Mouse (Mus musculus) embryonic facial prominence, embryonic 11.5 days (tissue): ENCODE measurements around the gene Gm9821. TPM values are rescaled to one million over a fixed set of nuclear protein-coding genes. Genes with fewer than 3 reads are reported as not detected.

Experiments
- ATAC-seq: fragments of 200-750 bp; cut with Nextera tagmentation; replicated peaks from 2 replicates; pipeline ENCODE4 v1.8.0; 2017; ENCODE audit warnings: low read depth; ENCODE audit not compliant: insufficient number of reproducible peaks, low FRiP score, low TSS enrichment
- DNase-seq: peaks from one replicate; pipeline ENCODE4 v3.0.0-alpha.2; 2015; ENCODE audit warnings: low spot score
- H3K27ac ChIP-seq: fragments of 300-500 bp; sonication (generic); replicated peaks from 2 replicates; pipeline ENCODE4 v1.5.1; 2014; ENCODE audit warnings: mild to moderate bottlenecking, low read depth, low read length, control low read depth
- H3K27me3 ChIP-seq: fragments of 300-500 bp; sonication (generic); 2 replicates; pipeline ENCODE4 v1.6.1; 2014; ENCODE audit warnings: mild to moderate bottlenecking, low read length, moderate library complexity, mixed read lengths; ENCODE audit not compliant: control insufficient read depth, insufficient read depth
- H3K36me3 ChIP-seq: fragments of 300-500 bp; sonication (generic); replicated peaks from 2 replicates; pipeline ENCODE4 v1.6.1; 2014; ENCODE audit warnings: low read depth, mild to moderate bottlenecking, low read length, moderate library complexity, mixed read lengths; ENCODE audit not compliant: control insufficient read depth, insufficient read depth
- H3K4me1 ChIP-seq: fragments of 300-500 bp; sonication (generic); 2 replicates; pipeline ENCODE4 v1.6.1; 2014; ENCODE audit warnings: low read length, mixed read lengths; ENCODE audit not compliant: control insufficient read depth, insufficient read depth
- H3K4me2 ChIP-seq: fragments of 300-500 bp; sonication (generic); 2 replicates; pipeline ENCODE4 v1.6.1; 2014; ENCODE audit warnings: low read depth, mild to moderate bottlenecking, control low read depth, low read length, moderate library complexity
- H3K4me3 ChIP-seq: fragments of 300-500 bp; sonication (generic); 2 replicates; pipeline ENCODE4 v1.5.1; 2014; ENCODE audit warnings: low read depth, low read length, control low read depth
- H3K9ac ChIP-seq: fragments of 300-500 bp; sonication (generic); replicated peaks from 2 replicates; pipeline ENCODE4 v1.6.1; 2014; ENCODE audit warnings: mild to moderate bottlenecking, control low read depth, low read length
- H3K9me3 ChIP-seq: fragments of 300-500 bp; sonication (generic); replicated peaks from 2 replicates; pipeline ENCODE4 v1.6.1; 2016; ENCODE audit warnings: mild to moderate bottlenecking, low read length, inconsistent platforms, mixed read lengths; ENCODE audit not compliant: control insufficient read depth
- WGBS: fragments of 180-500 bp; shearing (Covaris S2); extraction: QIAGEN DNeasy Blood & Tissue Kit; methylation state at CpG from one replicate; pipeline ENCODE4 v1.1.7; 2014; 5-methylcytosine and 5-hydroxymethylcytosine counted together
- polyA plus RNA-seq: library from polyadenylated mRNA; unstranded; fragments of >200 nt; fragmentation: Nextera tagmentation; extraction: Ambion mirVana; gene quantifications from 2 replicates; pipeline ENCODE4 v1.2.1, GENCODE M21; 2014

Gm9821 gene
- 0.28 TPM in 1 of 2 replicates, not detected in the other for polyA plus RNA-seq

DNA sequence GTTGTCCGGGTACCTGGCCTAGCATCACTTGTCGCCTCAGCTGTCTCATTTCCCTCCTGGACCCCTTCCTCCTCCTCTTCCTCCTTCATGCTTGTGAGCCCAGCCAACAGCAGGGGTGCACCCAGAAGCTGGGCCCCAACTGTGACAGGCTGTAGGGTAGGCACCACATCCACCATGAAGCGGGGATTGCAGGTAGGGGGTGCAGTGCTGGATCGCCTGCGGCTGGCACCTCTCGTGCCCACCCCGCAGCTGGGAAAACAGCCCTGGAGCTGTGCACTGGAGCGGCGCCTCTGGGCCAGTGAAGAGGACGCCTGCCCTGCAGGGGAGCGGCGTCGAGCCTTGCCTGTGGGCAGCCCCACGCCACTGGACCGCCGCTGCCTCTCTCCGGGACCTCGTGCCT, at the start of gene Gm9821:
Gm9821 (plus strand) TSS at position 221 of the 400 bp plus-strand sequence.
- Histone ChIP-seq H3K4me1 (peaks cover 9% of the 10 kb centered on the region), H3K27ac (no peak within 1 kb of the TSS), H3K9ac (no peak within 1 kb of the TSS), H3K9me3 (no peaks in the 10 kb centered on the region), H3K4me3 (no peak within 1 kb of the TSS), H3K27me3 (no peaks in the 10 kb centered on the region), H3K4me2 (no peak within 1 kb of the TSS), H3K36me3 (no peaks in the 10 kb centered on the region; the same call in 1 of the 2 replicates)
- DNase-seq (no peak), ATAC-seq (no peak)
- WGBS = 86% methylated on average over 18 of the region's 18 CpGs

DNA sequence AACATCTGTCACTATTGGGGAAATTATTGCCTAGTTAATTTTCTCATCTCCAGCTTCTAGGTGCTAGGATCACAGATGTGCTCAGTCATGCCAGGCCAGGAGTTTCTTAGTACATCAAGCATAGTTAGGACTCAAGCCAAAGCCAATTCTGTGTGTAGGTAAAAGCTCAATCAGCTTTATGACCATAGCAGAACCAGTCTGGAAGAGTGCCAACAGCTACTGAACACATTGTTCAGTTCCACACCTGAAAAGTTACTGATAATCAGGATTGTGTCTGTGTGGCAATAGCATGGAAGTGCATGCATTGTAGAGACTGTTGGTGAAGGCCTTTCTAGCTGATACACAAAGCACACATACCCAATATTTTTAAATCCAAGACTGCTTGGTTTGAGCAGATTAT, 47.5 kb upstream of the Gm9821 start:
- H3K4me1 ChIP-seq = no peaks in the 10 kb centered on the region
- no peaks in the 10 kb centered on the region for H3K27me3 ChIP-seq
- H3K4me2 ChIP-seq = no peak overlapping the region
- H3K36me3 ChIP-seq = no peaks in the 10 kb centered on the region
- H3K27ac ChIP-seq = no peak overlapping the region
- no peaks in the 10 kb centered on the region for H3K9me3 ChIP-seq
- no peak for DNase-seq
- no peak overlapping the region for H3K9ac ChIP-seq
- H3K4me3 ChIP-seq = no peak overlapping the region
- ATAC-seq = no peak

DNA sequence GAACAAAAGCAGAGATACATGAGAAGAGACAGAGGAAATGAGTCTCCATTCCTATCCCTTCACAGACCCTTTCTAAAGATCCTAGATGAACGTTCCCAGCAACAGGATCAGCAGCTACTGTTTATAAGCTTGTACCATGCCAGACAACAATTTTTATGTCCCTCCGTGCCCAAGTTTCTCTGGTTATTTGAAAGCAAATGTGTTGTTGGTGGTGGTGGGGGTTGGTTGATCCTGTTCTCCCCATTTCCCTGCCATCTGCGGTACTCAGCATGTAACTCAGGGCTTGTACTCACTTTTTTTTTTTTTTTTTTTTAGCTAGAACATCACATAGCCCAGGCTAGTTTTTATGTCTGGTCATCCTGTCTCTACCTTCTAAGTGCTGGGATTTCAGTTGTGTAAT, 46.4 kb upstream of the Gm9821 start:
- no peak for DNase-seq
- 84% methylated on average over 3 of the region's 3 CpGs for WGBS

DNA sequence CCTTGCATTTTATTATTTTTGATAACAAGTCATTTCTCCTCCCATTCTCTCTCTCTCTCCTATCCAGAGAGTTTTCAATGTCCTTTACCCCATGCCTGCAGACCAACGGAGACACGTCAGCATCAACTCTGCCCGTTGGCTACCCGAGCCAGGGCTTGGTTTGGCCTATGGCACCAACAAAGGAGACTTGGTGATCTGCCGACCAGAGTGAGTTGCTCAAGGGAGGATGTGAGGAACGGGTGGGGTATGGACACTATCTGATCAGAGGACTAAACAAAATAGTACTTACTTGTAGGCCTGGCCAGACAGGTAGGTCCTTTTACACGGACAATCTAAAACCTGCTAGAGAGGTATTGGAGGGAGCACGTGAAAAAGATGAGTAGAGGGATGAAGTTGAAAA, 45.1 kb upstream of the Gm9821 start:
- no peak for ATAC-seq
- no peaks in the 10 kb centered on the region for H3K9me3 ChIP-seq
- 89% methylated on average over 8 of the region's 8 CpGs for WGBS
- no peak overlapping the region for H3K4me3 ChIP-seq
- H3K4me1 ChIP-seq = no peaks in the 10 kb centered on the region
- no peak overlapping the region for H3K9ac ChIP-seq
- no peaks in the 10 kb centered on the region for H3K36me3 ChIP-seq
- no peak overlapping the region for H3K4me2 ChIP-seq
- no peaks in the 10 kb centered on the region for H3K27me3 ChIP-seq
- no peak for DNase-seq
- no peak overlapping the region for H3K27ac ChIP-seq

More for the DNA sequence above, 46.4 kb upstream of the Gm9821 start:
- Histone ChIP-seq H3K9me3 (no peaks in the 10 kb centered on the region), H3K4me2 (no peak overlapping the region), H3K27me3 (no peaks in the 10 kb centered on the region), H3K4me1 (no peaks in the 10 kb centered on the region), H3K36me3 (no peaks in the 10 kb centered on the region), H3K27ac (no peak overlapping the region), H3K4me3 (no peak overlapping the region), H3K9ac (no peak overlapping the region)
- ATAC-seq = no peak

DNA sequence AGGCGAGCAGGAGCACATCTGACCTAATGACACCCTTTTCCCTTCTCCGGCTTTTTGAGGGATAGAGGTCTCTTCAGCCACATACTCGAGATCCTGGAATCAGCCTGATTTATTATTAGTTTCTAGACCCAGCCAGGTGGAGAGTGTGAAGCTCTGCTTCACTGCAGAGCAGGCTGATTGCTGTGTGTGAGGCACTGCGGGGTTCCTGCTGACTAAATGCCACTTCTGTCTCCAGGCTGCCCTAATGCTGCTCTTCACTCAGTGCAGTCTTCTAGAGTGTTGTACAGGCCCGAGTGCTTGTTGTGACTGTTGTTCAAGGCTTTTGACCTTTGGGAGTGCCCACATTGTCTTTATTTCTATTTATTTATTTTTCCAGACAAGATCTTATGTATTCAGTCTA, 43.2 kb upstream of the Gm9821 start:
- 75% methylated on average over 5 of the region's 5 CpGs for WGBS
- H3K4me1 ChIP-seq = no peaks in the 10 kb centered on the region
- no peaks in the 10 kb centered on the region for H3K27me3 ChIP-seq
- ATAC-seq (no peak), DNase-seq (no peak)
- H3K27ac ChIP-seq = no peak overlapping the region
- H3K9ac ChIP-seq = no peak overlapping the region
- H3K4me2 ChIP-seq = no peak overlapping the region
- H3K9me3 ChIP-seq = no peaks in the 10 kb centered on the region
- no peak overlapping the region for H3K4me3 ChIP-seq
- H3K36me3 ChIP-seq = no peaks in the 10 kb centered on the region

DNA sequence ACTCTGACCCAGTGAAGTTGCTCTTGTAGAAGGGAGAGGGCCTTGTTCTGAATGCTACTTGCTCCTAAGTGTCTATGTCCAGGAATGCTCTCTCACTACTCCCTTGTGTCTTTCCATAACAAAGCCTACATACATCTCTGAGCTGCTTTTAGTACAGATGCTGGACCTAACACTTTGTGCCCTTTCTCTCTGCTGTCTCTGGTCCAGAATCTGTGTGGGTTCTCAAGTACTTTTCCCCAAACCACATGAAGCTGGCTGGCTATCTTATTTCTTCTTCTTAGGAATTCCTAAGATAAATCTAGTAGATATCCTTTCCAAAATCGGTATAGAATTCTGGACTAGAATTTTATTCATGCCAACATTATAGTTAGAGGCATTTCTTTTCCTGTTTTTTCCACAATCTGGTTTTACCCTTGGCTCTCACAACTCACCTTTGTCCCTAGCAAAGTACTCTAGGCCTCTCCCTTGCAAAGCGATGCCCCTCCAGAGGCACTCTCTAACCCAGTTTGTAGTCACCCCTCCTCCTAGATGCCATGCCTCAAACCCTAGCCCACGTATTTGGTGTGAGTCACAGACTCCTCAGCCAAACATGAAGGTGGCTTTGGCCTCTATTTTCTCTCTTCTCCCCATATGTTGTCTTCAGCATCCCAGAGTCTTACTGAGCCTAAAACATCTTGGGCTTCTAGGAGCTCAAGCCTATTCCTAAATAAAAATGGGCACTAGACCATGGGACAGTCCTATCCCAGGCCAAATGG, 42.2 kb upstream of the Gm9821 start:
- no peaks in the 10 kb centered on the region for H3K27me3 ChIP-seq
- no peaks in the 10 kb centered on the region for H3K4me1 ChIP-seq
- no peaks in the 10 kb centered on the region for H3K9me3 ChIP-seq
- no peak overlapping the region for H3K27ac ChIP-seq
- no peaks in the 10 kb centered on the region for H3K36me3 ChIP-seq
- H3K9ac ChIP-seq = no peak overlapping the region
- H3K4me2 ChIP-seq = no peak overlapping the region
- ATAC-seq (no peak), DNase-seq (no peak)
- no peak overlapping the region for H3K4me3 ChIP-seq
- WGBS = 92% methylated on average over 3 of the region's 3 CpGs

DNA sequence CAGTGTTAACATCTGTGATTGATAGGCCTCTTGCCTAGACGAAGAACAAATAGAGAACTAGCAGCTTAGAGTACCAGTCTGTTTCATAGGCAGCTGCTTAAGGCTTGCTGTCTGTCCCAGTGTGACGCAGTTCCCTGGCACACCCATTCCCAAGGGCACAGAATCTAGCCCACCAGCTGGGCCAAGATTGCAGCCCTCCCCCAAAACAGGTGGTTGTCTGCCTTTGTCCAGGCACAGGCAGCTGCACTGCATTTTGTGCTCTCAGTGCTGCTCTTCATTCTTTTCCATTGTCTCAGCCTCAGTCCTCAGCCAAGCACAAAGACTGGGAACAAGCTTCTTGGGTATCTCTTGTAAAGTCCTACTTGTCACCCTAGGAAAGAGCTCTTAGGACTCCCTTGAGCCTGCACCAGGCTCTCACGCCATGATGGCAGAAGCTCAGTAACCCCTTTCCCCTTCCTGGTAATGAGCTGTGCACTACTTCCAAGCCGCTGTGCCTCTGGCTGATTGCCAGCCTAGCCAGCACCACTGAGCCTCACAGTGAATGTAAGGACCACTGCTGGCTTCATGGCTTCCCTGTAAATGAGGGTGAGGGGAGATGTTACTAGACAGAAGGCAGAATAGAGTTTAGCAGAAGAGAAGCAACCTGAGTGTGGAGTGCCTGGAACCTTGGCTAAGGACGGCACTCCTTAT, 40.7 kb upstream of the Gm9821 start:
- WGBS = 76% methylated on average over 5 of the region's 5 CpGs
- ATAC-seq (no peak), DNase-seq (no peak)
- Histone ChIP-seq H3K9me3 (no peaks in the 10 kb centered on the region), H3K36me3 (no peaks in the 10 kb centered on the region), H3K27ac (no peak overlapping the region), H3K4me2 (no peak overlapping the region), H3K4me1 (no peaks in the 10 kb centered on the region), H3K27me3 (no peaks in the 10 kb centered on the region), H3K4me3 (no peak overlapping the region), H3K9ac (no peak overlapping the region)

DNA sequence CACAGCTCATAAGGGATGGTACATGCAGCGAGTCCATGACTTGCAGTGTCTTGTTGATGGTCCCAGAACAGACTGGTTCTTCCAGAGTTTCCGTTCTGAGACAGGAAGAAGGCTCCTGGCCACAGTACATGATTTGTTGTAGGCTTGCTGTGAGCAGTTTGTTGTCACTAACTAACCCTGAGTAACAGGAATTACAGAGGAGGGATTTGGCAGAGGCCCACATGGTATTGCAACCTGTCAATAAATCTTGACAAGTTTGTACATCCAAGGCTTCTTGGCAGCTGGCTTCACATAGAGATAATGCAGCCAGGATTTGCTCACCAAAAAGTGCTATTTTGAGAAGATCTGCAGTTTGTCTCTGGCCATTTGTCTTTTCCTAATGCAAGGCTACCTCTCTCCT, 39.4 kb upstream of the Gm9821 start:
- Histone ChIP-seq H3K27me3 (no peaks in the 10 kb centered on the region), H3K4me2 (no peak overlapping the region), H3K9me3 (no peaks in the 10 kb centered on the region), H3K4me3 (no peak overlapping the region), H3K4me1 (no peaks in the 10 kb centered on the region), H3K9ac (no peak overlapping the region), H3K36me3 (no peaks in the 10 kb centered on the region), H3K27ac (no peak overlapping the region)
- DNase-seq (no peak), ATAC-seq (no peak)
- WGBS = 95% methylated on average over 2 of the region's 2 CpGs
